Mouse (Mus musculus): ENCODE measurements around the gene Pmpcb.

GRCm38 (mm10) chr5:21703708-21704107, 33.2 kb upstream of the Pmpcb start:
- TF ChIP-seq TAL1 (IDR thresholded peaks at IDR 0.05; ENCODE audit: low read length) (no peak), GATA1 (IDR thresholded peaks at IDR 0.05; ENCODE audit: low read length) (no peak)

Data from erythroblast, embryonic 14.5 days (primary cell).